Mouse (Mus musculus): Measurements from ENCODE around the gene Spata33. TPM values are rescaled to one million over a fixed set of nuclear protein-coding genes. Genes with fewer than 3 reads are reported as not detected.

The Spata33 gene
- total RNA-seq (2014; rRNA removed; ENCODE audit: low replicate concordance) (5.7 and 11.4 TPM in 2 replicates), polyA plus RNA-seq (2015; fragmentation: Nextera tagmentation; extraction: Ambion mirVana) (17.1 and 21.3 TPM in 2 replicates)

- WGBS: under 1% methylated on average over 76 of the region's 76 CpGs
- peak within 1 kb of the TSS; percentile 93 for H3K9ac ChIP-seq (replicated peaks; ENCODE audit: low read depth, low read length)
- ATAC-seq (ENCODE audit: insufficient read depth, low read depth) (peak; percentile 91), DNase-seq (ENCODE audit: low spot score) (peak; percentile 88)
- peaks cover 28% of the 10 kb centered on the region for H3K36me3 ChIP-seq (replicated peaks; ENCODE audit: control insufficient read depth, insufficient read depth, low read length)
- TF ChIP-seq CTCF (IDR thresholded peaks at IDR 0.05; ENCODE audit: low read depth) (peak; percentile 39), EP300 (IDR thresholded peaks at IDR 0.05; ENCODE audit: low read depth) (peak; percentile 91)
- H3K9me3 ChIP-seq (replicated peaks; ENCODE audit: control insufficient read depth, low read length): no peaks in the 10 kb centered on the region
- H3K4me1 ChIP-seq (ENCODE audit: control insufficient read depth, insufficient read depth): peaks cover 31% of the 10 kb centered on the region
- H3K27me3 ChIP-seq (ENCODE audit: control insufficient read depth, insufficient read depth, low read length): no peaks in the 10 kb centered on the region
- peak within 1 kb of the TSS; percentile 83 for H3K4me3 ChIP-seq (ENCODE audit: low read depth, low read length)
- H3K27ac ChIP-seq (ENCODE audit: low read depth): peak within 1 kb of the TSS; percentile 68
- peak within 1 kb of the TSS; percentile 84 for H3K4me2 ChIP-seq (ENCODE audit: low read depth, low read length)
Measured at GRCm38 (mm10) chr8:123212321-123213117, at the start of gene Spata33, which contains the start of gene Chmp1a. Gene Spata33, plus strand, starts transcription at chr8:123212832. Gene Chmp1a, minus strand, starts transcription at chr8:123212763.

GRCm38 (mm10) chr8:123181391-123181790, 31.2 kb upstream of the Spata33 start:
- no peak for DNase-seq (ENCODE audit: low spot score)
- no peak overlapping the region for H3K4me2 ChIP-seq (ENCODE audit: low read depth, low read length)
- H3K27ac ChIP-seq (ENCODE audit: low read depth): no peak overlapping the region
- no peaks in the 10 kb centered on the region for H3K36me3 ChIP-seq (replicated peaks; ENCODE audit: control insufficient read depth, insufficient read depth, low read length)
- H3K9me3 ChIP-seq (replicated peaks; ENCODE audit: control insufficient read depth, low read length): peaks cover 6% of the 10 kb centered on the region
- H3K9ac ChIP-seq (replicated peaks; ENCODE audit: low read depth, low read length): no peak overlapping the region
- no peaks in the 10 kb centered on the region for H3K4me1 ChIP-seq (ENCODE audit: control insufficient read depth, insufficient read depth)
- WGBS: 70% methylated on average over 3 of the region's 3 CpGs
- no peak overlapping the region for H3K4me3 ChIP-seq (ENCODE audit: low read depth, low read length)
- ATAC-seq (ENCODE audit: insufficient read depth, low read depth): no peak
- TF ChIP-seq EP300 (IDR thresholded peaks at IDR 0.05; ENCODE audit: low read depth) (no peak), CTCF (IDR thresholded peaks at IDR 0.05; ENCODE audit: low read depth) (no peak)
- no peaks in the 10 kb centered on the region for H3K27me3 ChIP-seq (ENCODE audit: control insufficient read depth, insufficient read depth, low read length)

- TF ChIP-seq CTCF (IDR thresholded peaks at IDR 0.05; ENCODE audit: low read depth) (no peak), EP300 (IDR thresholded peaks at IDR 0.05; ENCODE audit: low read depth) (no peak)
- Histone ChIP-seq H3K9me3 (replicated peaks; ENCODE audit: control insufficient read depth, low read length) (no peaks in the 10 kb centered on the region), H3K27ac (ENCODE audit: low read depth) (peak within 1 kb of the TSS; percentile 73), H3K36me3 (replicated peaks; ENCODE audit: control insufficient read depth, insufficient read depth, low read length) (no peaks in the 10 kb centered on the region), H3K4me3 (ENCODE audit: low read depth, low read length) (no peak within 1 kb of the TSS; the same call in 1 of the 2 replicates), H3K27me3 (ENCODE audit: control insufficient read depth, insufficient read depth, low read length) (no peaks in the 10 kb centered on the region), H3K4me2 (ENCODE audit: low read depth, low read length) (peak within 1 kb of the TSS; percentile 14; the same call in 1 of the 2 replicates), H3K4me1 (ENCODE audit: control insufficient read depth, insufficient read depth) (no peaks in the 10 kb centered on the region), H3K9ac (replicated peaks; ENCODE audit: low read depth, low read length) (0 out of 2 replicates have a peak within 1 kb of the TSS, but pooled peaks have one; percentile 2)
- DNase-seq (ENCODE audit: low spot score) (peak; percentile 27), ATAC-seq (ENCODE audit: insufficient read depth, low read depth) (peak; percentile 70)
- WGBS: 37% methylated on average over 19 of the region's 19 CpGs
Measured at GRCm38 (mm10) chr8:123185566-123186409, 26.8 kb upstream of the Spata33 start, which contains the start of gene Dpep1. Gene Dpep1, plus strand, starts transcription at chr8:123186242.

- H3K36me3 ChIP-seq (replicated peaks; ENCODE audit: control insufficient read depth, insufficient read depth, low read length): no peaks in the 10 kb centered on the region
- H3K4me3 ChIP-seq (ENCODE audit: low read depth, low read length): no peak overlapping the region
- H3K9ac ChIP-seq (replicated peaks; ENCODE audit: low read depth, low read length): no peak overlapping the region
- H3K4me2 ChIP-seq (ENCODE audit: low read depth, low read length): no peak overlapping the region
- no peak overlapping the region for H3K27ac ChIP-seq (ENCODE audit: low read depth)
- H3K9me3 ChIP-seq (replicated peaks; ENCODE audit: control insufficient read depth, low read length): no peaks in the 10 kb centered on the region
- H3K4me1 ChIP-seq (ENCODE audit: control insufficient read depth, insufficient read depth): no peaks in the 10 kb centered on the region
- WGBS: 78% methylated on average over 2 of the region's 2 CpGs
- no peaks in the 10 kb centered on the region for H3K27me3 ChIP-seq (ENCODE audit: control insufficient read depth, insufficient read depth, low read length)
- DNase-seq (ENCODE audit: low spot score) (no peak), ATAC-seq (ENCODE audit: insufficient read depth, low read depth) (no peak)
- TF ChIP-seq EP300 (IDR thresholded peaks at IDR 0.05; ENCODE audit: low read depth): no peak
- no peak for TF ChIP-seq CTCF (IDR thresholded peaks at IDR 0.05; ENCODE audit: low read depth)
Measured at GRCm38 (mm10) chr8:123188006-123188405, 24.6 kb upstream of the Spata33 start.

- H3K4me2 ChIP-seq (ENCODE audit: low read depth, low read length): no peak overlapping the region
- H3K4me1 ChIP-seq (ENCODE audit: control insufficient read depth, insufficient read depth): no peaks in the 10 kb centered on the region
- no peaks in the 10 kb centered on the region for H3K9me3 ChIP-seq (replicated peaks; ENCODE audit: control insufficient read depth, low read length)
- no peak for ATAC-seq (ENCODE audit: insufficient read depth, low read depth)
- H3K4me3 ChIP-seq (ENCODE audit: low read depth, low read length): no peak overlapping the region
- no peaks in the 10 kb centered on the region for H3K27me3 ChIP-seq (ENCODE audit: control insufficient read depth, insufficient read depth, low read length)
- TF ChIP-seq CTCF (IDR thresholded peaks at IDR 0.05; ENCODE audit: low read depth) (no peak), EP300 (IDR thresholded peaks at IDR 0.05; ENCODE audit: low read depth) (no peak)
- no peak overlapping the region for H3K27ac ChIP-seq (ENCODE audit: low read depth)
- H3K9ac ChIP-seq (replicated peaks; ENCODE audit: low read depth, low read length): no peak overlapping the region
- WGBS: 59% methylated on average over 7 of the region's 7 CpGs
- H3K36me3 ChIP-seq (replicated peaks; ENCODE audit: control insufficient read depth, insufficient read depth, low read length): no peaks in the 10 kb centered on the region
- no peak for DNase-seq (ENCODE audit: low spot score)
Measured at GRCm38 (mm10) chr8:123188841-123189240, 23.8 kb upstream of the Spata33 start.
